Mouse (Mus musculus): ENCODE measurements around the gene Cdc42bpa. TPM values are rescaled to one million over a fixed set of nuclear protein-coding genes. Genes with fewer than 3 reads are reported as not detected.
A peak's percentile ranks its signal among the peaks of the same experiment; 100 is the strongest.

Cdc42bpa gene
- polyA plus RNA-seq, 2 experiments: 8.1 to 9.1 TPM

- no peak for TF ChIP-seq CTCF (IDR thresholded peaks at IDR 0.05; ENCODE audit: low read depth)
- peak; percentile 56; the same call in 1 of the 2 replicates for TF ChIP-seq EP300 (IDR thresholded peaks at IDR 0.05; ENCODE audit: low read depth)
- 40% methylated on average over 8 of the region's 8 CpGs for whole genome bisulfite sequencing (ENCODE audit: insufficient replicate concordance)
Measured at GRCm38 (mm10) chr1:180030631-180031365, 70.5 kb downstream of the Cdc42bpa start.

GRCm38 (mm10) chr1:180031705-180032548 lies 71.7 kb downstream of the Cdc42bpa start:
- Histone ChIP-seq H3K9me3 (ENCODE audit: control insufficient read depth, low read length) (no peaks in the 10 kb centered on the region), H3K27me3 (ENCODE audit: control insufficient read depth, insufficient read depth, low read length) (no peaks in the 10 kb centered on the region), H3K9ac (replicated peaks) (no peak overlapping the region), H3K4me1 (replicated peaks; ENCODE audit: control insufficient read depth in 2 of 2, insufficient read depth in 2 of 2, low read length in 1 of 2) (peaks cover 13 to 15% of the 10 kb centered on the region in 2 experiments), H3K27ac (peak overlapping the region; percentile 31), H3K4me2 (ENCODE audit: low read depth) (peak overlapping the region; percentile 26), H3K36me3 (replicated peaks; ENCODE audit: control insufficient read depth, insufficient read depth, low read depth) (no peaks in the 10 kb centered on the region), H3K4me3 (ENCODE audit: insufficient read depth in 1 of 2, low read depth in 2 of 2, low read length in 2 of 2) (no peak overlapping the region)
- DNase-seq (ENCODE audit: low read depth in 3 of 3, low spot score in 3 of 3) (peak in 1 of 3 experiments; percentile 36), ATAC-seq (ENCODE audit: insufficient read depth) (peak; percentile 88)
- TF ChIP-seq CTCF (IDR thresholded peaks at IDR 0.05; ENCODE audit: low read depth) (no peak), EP300 (IDR thresholded peaks at IDR 0.05; ENCODE audit: low read depth) (peak; percentile 81)
- WGBS (ENCODE audit: insufficient replicate concordance): 39% methylated on average over 5 of the region's 5 CpGs

More at GRCm38 (mm10) chr1:180030631-180031365, 70.5 kb downstream of the Cdc42bpa start:
- peaks cover 13 to 15% of the 10 kb centered on the region in 2 experiments for H3K4me1 ChIP-seq (replicated peaks; ENCODE audit: control insufficient read depth in 2 of 2, insufficient read depth in 2 of 2, low read length in 1 of 2)
- H3K9ac ChIP-seq (replicated peaks): peak overlapping the region; percentile 29
- no peaks in the 10 kb centered on the region for H3K36me3 ChIP-seq (replicated peaks; ENCODE audit: control insufficient read depth, insufficient read depth, low read depth)
- ATAC-seq (ENCODE audit: insufficient read depth) (peak; percentile 50; the same call in 1 of the 2 replicates), DNase-seq (ENCODE audit: low read depth in 3 of 3, low spot score in 3 of 3) (peak in 1 of 3 experiments; percentile 32)
- no peak overlapping the region for H3K4me3 ChIP-seq (ENCODE audit: insufficient read depth in 1 of 2, low read depth in 2 of 2, low read length in 2 of 2)
- H3K27ac ChIP-seq: peak overlapping the region; percentile 52
- H3K4me2 ChIP-seq (ENCODE audit: low read depth): peak overlapping the region; percentile 50
- H3K27me3 ChIP-seq (ENCODE audit: control insufficient read depth, insufficient read depth, low read length): no peaks in the 10 kb centered on the region
- no peaks in the 10 kb centered on the region for H3K9me3 ChIP-seq (ENCODE audit: control insufficient read depth, low read length)

- no peak overlapping the region for H3K9ac ChIP-seq (replicated peaks)
- no peaks in the 10 kb centered on the region; a peak in 1 of 4 replicates for H3K4me1 ChIP-seq (replicated peaks; ENCODE audit: control insufficient read depth in 2 of 2, insufficient read depth in 2 of 2, low read length in 1 of 2)
- no peak overlapping the region for H3K4me3 ChIP-seq (ENCODE audit: insufficient read depth in 1 of 2, low read depth in 2 of 2, low read length in 2 of 2)
- H3K27ac ChIP-seq: no peak overlapping the region
- no peak overlapping the region for H3K4me2 ChIP-seq (ENCODE audit: low read depth)
- no peak for ATAC-seq (ENCODE audit: insufficient read depth)
- H3K27me3 ChIP-seq (ENCODE audit: control insufficient read depth, insufficient read depth, low read length): no peaks in the 10 kb centered on the region
- TF ChIP-seq EP300 (IDR thresholded peaks at IDR 0.05; ENCODE audit: low read depth) (no peak), CTCF (IDR thresholded peaks at IDR 0.05; ENCODE audit: low read depth) (no peak)
- WGBS (ENCODE audit: insufficient replicate concordance): 87% methylated on average over 3 of the region's 3 CpGs
- H3K36me3 ChIP-seq (replicated peaks; ENCODE audit: control insufficient read depth, insufficient read depth, low read depth): no peaks in the 10 kb centered on the region
- no peak for DNase-seq (ENCODE audit: low read depth in 3 of 3, low spot score in 3 of 3)
- H3K9me3 ChIP-seq (ENCODE audit: control insufficient read depth, low read length): no peaks in the 10 kb centered on the region
Measured at GRCm38 (mm10) chr1:180037461-180037860, 77.2 kb downstream of the Cdc42bpa start.

- Histone ChIP-seq H3K9me3 (ENCODE audit: control insufficient read depth, low read length) (no peaks in the 10 kb centered on the region), H3K4me2 (ENCODE audit: low read depth) (no peak overlapping the region), H3K9ac (replicated peaks) (no peak overlapping the region), H3K27ac (no peak overlapping the region), H3K4me1 (replicated peaks; ENCODE audit: control insufficient read depth in 2 of 2, insufficient read depth in 2 of 2, low read length in 1 of 2) (no peaks in the 10 kb centered on the region), H3K27me3 (ENCODE audit: control insufficient read depth, insufficient read depth, low read length) (no peaks in the 10 kb centered on the region), H3K36me3 (replicated peaks; ENCODE audit: control insufficient read depth, insufficient read depth, low read depth) (peaks cover 7% of the 10 kb centered on the region), H3K4me3 (ENCODE audit: insufficient read depth in 1 of 2, low read depth in 2 of 2, low read length in 2 of 2) (no peak overlapping the region)
- ATAC-seq (ENCODE audit: insufficient read depth): no peak
- TF ChIP-seq CTCF (IDR thresholded peaks at IDR 0.05; ENCODE audit: low read depth): no peak
- no peak for TF ChIP-seq EP300 (IDR thresholded peaks at IDR 0.05; ENCODE audit: low read depth)
- WGBS (ENCODE audit: insufficient replicate concordance): 89% methylated on average over 2 of the region's 2 CpGs
- no peak for DNase-seq (ENCODE audit: low read depth in 3 of 3, low spot score in 3 of 3)
Measured at GRCm38 (mm10) chr1:180044160-180044559, 83.9 kb downstream of the Cdc42bpa start.

GRCm38 (mm10) chr1:180045172-180045571 lies 84.9 kb downstream of the Cdc42bpa start:
- DNase-seq (ENCODE audit: low read depth in 3 of 3, low spot score in 3 of 3) (no peak), ATAC-seq (ENCODE audit: insufficient read depth) (no peak)
- no peaks in the 10 kb centered on the region for H3K27me3 ChIP-seq (ENCODE audit: control insufficient read depth, insufficient read depth, low read length)
- H3K36me3 ChIP-seq (replicated peaks; ENCODE audit: control insufficient read depth, insufficient read depth, low read depth): peaks cover 7% of the 10 kb centered on the region
- H3K4me2 ChIP-seq (ENCODE audit: low read depth): no peak overlapping the region
- H3K4me3 ChIP-seq (ENCODE audit: insufficient read depth in 1 of 2, low read depth in 2 of 2, low read length in 2 of 2): no peak overlapping the region
- no peak overlapping the region for H3K27ac ChIP-seq
- TF ChIP-seq CTCF (IDR thresholded peaks at IDR 0.05; ENCODE audit: low read depth) (no peak), EP300 (IDR thresholded peaks at IDR 0.05; ENCODE audit: low read depth) (no peak)
- H3K9ac ChIP-seq (replicated peaks): no peak overlapping the region
- H3K4me1 ChIP-seq (replicated peaks; ENCODE audit: control insufficient read depth in 2 of 2, insufficient read depth in 2 of 2, low read length in 1 of 2): no peaks in the 10 kb centered on the region
- no peaks in the 10 kb centered on the region for H3K9me3 ChIP-seq (ENCODE audit: control insufficient read depth, low read length)
